Comparison of ENCODE assay signal across 8 mouse cellular contexts in genomic region chr13:21264366-21264765, GRCm38 (mm10). TPM values are rescaled to one million over a fixed set of nuclear protein-coding genes. Genes with fewer than 3 reads are reported as not detected.
DNase-seq lines count a peak whose midpoint lies in the region; ATAC-seq and TF ChIP-seq lines count a peak whose summit lies in the region.

No protein-coding gene starts in this region.

- H3K4me3 ChIP-seq in kidney, embryonic 16.5 days (ENCODE audit: low read length): peak overlapping the region; percentile 58
- peak overlapping the region; percentile 100 for H3K4me3 ChIP-seq in embryonic fibroblast, embryonic 13.5 days (ENCODE audit: insufficient read depth, low read length)
- peak overlapping the region; percentile 61 for H3K4me3 ChIP-seq in limb, embryonic 10.5 days
- peak overlapping the region; percentile 36 for H3K4me3 ChIP-seq in neural tube, embryonic 13.5 days

- DNase-seq in kidney, postnatal 36 days: no peak
- peak; percentile 89 for DNase-seq in R1 (ENCODE audit: low read depth, low spot score)
- peak; percentile 85 for DNase-seq in limb, embryonic 10.5 days (ENCODE audit: low spot score)
- no peak for DNase-seq in kidney, postnatal 10 days

- no peaks in the 10 kb centered on the region for H3K9me3 ChIP-seq in kidney, embryonic 16.5 days (ENCODE audit: low read length)
- no peaks in the 10 kb centered on the region for H3K9me3 ChIP-seq in limb, embryonic 10.5 days (replicated peaks)
- no peaks in the 10 kb centered on the region for H3K9me3 ChIP-seq in neural tube, embryonic 13.5 days

- H3K4me1 ChIP-seq in kidney, embryonic 16.5 days (ENCODE audit: insufficient read depth, low read length): peaks cover 5% of the 10 kb centered on the region
- no peaks in the 10 kb centered on the region; the same call in 1 of the 2 replicates for H3K4me1 ChIP-seq in embryonic fibroblast, embryonic 13.5 days (ENCODE audit: control insufficient read depth, insufficient read depth, low read length)
- peaks cover 14% of the 10 kb centered on the region for H3K4me1 ChIP-seq in limb, embryonic 10.5 days
- H3K4me1 ChIP-seq in neural tube, embryonic 13.5 days (replicated peaks): peaks cover 13% of the 10 kb centered on the region

- WGBS in kidney, embryonic 16.5 days: 3% methylated on average over 11 of the region's 11 CpGs
- under 1% methylated on average over 11 of the region's 11 CpGs for WGBS in limb, embryonic 10.5 days
- WGBS in neural tube, embryonic 13.5 days: under 1% methylated on average over 11 of the region's 11 CpGs

- no peak for TF ChIP-seq POLR2A in embryonic fibroblast, embryonic 13.5 days (IDR thresholded peaks at IDR 0.05; ENCODE audit: low read depth, low read length)

- ATAC-seq in kidney, embryonic 16.5 days (ENCODE audit: low FRiP score, low TSS enrichment): no peak
- no peak for ATAC-seq in neural tube, embryonic 13.5 days (ENCODE audit: low read depth)
- no peak for ATAC-seq in erythroid progenitor cell, adult 5-6 weeks (replicated peaks; ENCODE audit: low FRiP score, poor library complexity, severe bottlenecking)

- peak overlapping the region; percentile 52 for H3K9ac ChIP-seq in kidney, embryonic 16.5 days (replicated peaks; ENCODE audit: low read length)
- H3K9ac ChIP-seq in neural tube, embryonic 13.5 days: no peak overlapping the region

- no peaks in the 10 kb centered on the region for H3K36me3 ChIP-seq in kidney, embryonic 16.5 days (ENCODE audit: insufficient read depth, low read length)
- no peaks in the 10 kb centered on the region for H3K36me3 ChIP-seq in limb, embryonic 10.5 days
- no peaks in the 10 kb centered on the region for H3K36me3 ChIP-seq in neural tube, embryonic 13.5 days

- no peak for TF ChIP-seq CTCF in embryonic fibroblast, embryonic 13.5 days (IDR thresholded peaks at IDR 0.05; ENCODE audit: borderline replicate concordance, insufficient read depth, low read length)

- H3K27me3 ChIP-seq in kidney, embryonic 16.5 days (ENCODE audit: insufficient read depth, low read length): peaks cover 5% of the 10 kb centered on the region; the same call in 1 of the 2 replicates
- peaks cover 15% of the 10 kb centered on the region; the same call in 1 of the 2 replicates for H3K27me3 ChIP-seq in limb, embryonic 10.5 days (ENCODE audit: low read depth, poor library complexity, severe bottlenecking)
- peaks cover 27% of the 10 kb centered on the region for H3K27me3 ChIP-seq in neural tube, embryonic 13.5 days

- peak overlapping the region; percentile 54 for H3K4me2 ChIP-seq in kidney, embryonic 16.5 days (replicated peaks; ENCODE audit: low read depth, low read length)
- peak overlapping the region; percentile 48 for H3K4me2 ChIP-seq in neural tube, embryonic 13.5 days

- no peak overlapping the region for H3K27ac ChIP-seq in kidney, embryonic 16.5 days (ENCODE audit: low read length)
- H3K27ac ChIP-seq in embryonic fibroblast, embryonic 13.5 days (ENCODE audit: insufficient read depth, low read length): no peak overlapping the region
- H3K27ac ChIP-seq in limb, embryonic 10.5 days: peak overlapping the region; percentile 67
- no peak overlapping the region for H3K27ac ChIP-seq in neural tube, embryonic 13.5 days (replicated peaks)

RNA-seq across cellular contexts. Expression of gene Gpx5, which starts 28.2 kb away (rescaled TPM):
- not detected in 2 replicates for polyA plus RNA-seq in kidney, embryonic 16.5 days (2015; fragmentation: Nextera tagmentation; extraction: Ambion mirVana)
- polyA plus RNA-seq in embryonic fibroblast, embryonic 13.5 days (2011; ENCODE audit: insufficient read length, low read depth, missing spikeins): not detected in 2 replicates
- not detected in 2 replicates for polyA plus RNA-seq in limb, embryonic 10.5 days (2016; fragmentation: Nextera tagmentation; extraction: Ambion mirVana)
- not detected in 2 replicates for polyA plus RNA-seq in neural tube, embryonic 13.5 days (2015; fragmentation: Nextera tagmentation; extraction: Ambion mirVana)
- not detected in 2 replicates for total RNA-seq in erythroid progenitor cell, adult 5-6 weeks (2015; ENCODE audit: low replicate concordance)
- not detected in 2 replicates for total RNA-seq in erythroid progenitor cell, adult 5-6 weeks (2017; ENCODE audit: low replicate concordance)

RNA-seq across cellular contexts. Expression of gene Gpx6, which starts 47.6 kb away (rescaled TPM):
- 10.7 and 11.8 TPM in 2 replicates for polyA plus RNA-seq in kidney, embryonic 16.5 days (2015; fragmentation: Nextera tagmentation; extraction: Ambion mirVana)
- not detected in 2 replicates for polyA plus RNA-seq in embryonic fibroblast, embryonic 13.5 days (2011; ENCODE audit: insufficient read length, low read depth, missing spikeins)
- polyA plus RNA-seq in limb, embryonic 10.5 days (2016; fragmentation: Nextera tagmentation; extraction: Ambion mirVana): 0.62 and 0.91 TPM in 2 replicates
- not detected in 2 replicates for polyA plus RNA-seq in neural tube, embryonic 13.5 days (2015; fragmentation: Nextera tagmentation; extraction: Ambion mirVana)
- not detected in 2 replicates for total RNA-seq in erythroid progenitor cell, adult 5-6 weeks (2015; ENCODE audit: low replicate concordance)
- not detected in 2 replicates for total RNA-seq in erythroid progenitor cell, adult 5-6 weeks (2017; ENCODE audit: low replicate concordance)

Comparison
In these comparisons a context has a peak if more than half of its experiments do, and no peak if none do; other contexts are left out.
1. H3K4me3 ChIP-seq: peak in every context shown above with its lines; median percentile 100 in embryonic fibroblast, embryonic 13.5 days; 61 in limb, embryonic 10.5 days; 58 in kidney, embryonic 16.5 days; 36 in neural tube, embryonic 13.5 days.
2. DNase-seq: peak in R1 (single experiment) and limb, embryonic 10.5 days (single experiment); none in kidney, postnatal 36 days (0 of 2) and kidney, postnatal 10 days (single experiment).